Mouse (Mus musculus) spleen, adult 2 months (tissue): ENCODE data around the gene Nxph3. TPM values are rescaled to one million over a fixed set of nuclear protein-coding genes. Genes with fewer than 3 reads are reported as not detected.

Experiments
- DNase-seq, 2 experiments: peaks; one replicate each; pipeline versions ENCODE4 v3.0.0 to v3.0.0-alpha.2; 2012 to 2021; ENCODE audit warnings: low spot score in 2 of 2, low read depth in 1 of 2
- H3K27ac ChIP-seq: fragments of 200-500 bp; 2 replicates; pipeline ENCODE4 v1.5.1; 2012; ENCODE audit warnings: low read length, inconsistent platforms; ENCODE audit not compliant: insufficient read depth
- H3K27me3 ChIP-seq: fragments of 200-500 bp; 2 replicates; pipeline ENCODE4 v1.6.1; 2012; ENCODE audit warnings: mild to moderate bottlenecking, moderate library complexity, low read length, inconsistent platforms; ENCODE audit not compliant: control insufficient read depth, insufficient read depth
- H3K36me3 ChIP-seq: fragments of 200-500 bp; 2 replicates; pipeline ENCODE4 v1.6.1; 2012; ENCODE audit warnings: mild to moderate bottlenecking, low read length, inconsistent platforms; ENCODE audit not compliant: control insufficient read depth, insufficient read depth
- H3K4me1 ChIP-seq: fragments of 200-500 bp; 2 replicates; pipeline ENCODE4 v1.6.1; 2011; ENCODE audit warnings: inconsistent platforms; ENCODE audit not compliant: control insufficient read depth, insufficient read depth, insufficient read length
- H3K4me3 ChIP-seq: fragments of 200-500 bp; 2 replicates; pipeline ENCODE4 v1.5.1; 2011; ENCODE audit warnings: mild to moderate bottlenecking, inconsistent platforms; ENCODE audit not compliant: insufficient read depth, insufficient read length; ENCODE audit errors: extremely low read depth
- CTCF ChIP-seq: fragments of 200-500 bp; IDR thresholded peaks from 2 replicates; pipeline ENCODE4 v1.5.1; 2011; ENCODE audit warnings: mild to moderate bottlenecking, inconsistent platforms; ENCODE audit not compliant: insufficient read depth, insufficient read length, insufficient replicate concordance; ENCODE audit errors: extremely low read depth
- POLR2A ChIP-seq: fragments of 200-500 bp; IDR thresholded peaks from 2 replicates; pipeline ENCODE4 v1.6.1; 2011; ENCODE audit warnings: low read depth, low read length, inconsistent platforms
- WGBS: fragments of 180-500 bp; shearing (Covaris S2); methylation state at CpG from one replicate; pipeline ENCODE4 v1.1.7; 2018; 5-methylcytosine and 5-hydroxymethylcytosine counted together
- polyA plus RNA-seq: library from polyadenylated mRNA; depleted of rRNA; stranded (reverse); fragments of >200 nt; gene quantifications from 2 replicates; pipeline ENCODE4 v1.2.3, GENCODE M21; 2012

The Nxph3 gene
- polyA plus RNA-seq, 1 experiment = 0.54 TPM

DNA sequence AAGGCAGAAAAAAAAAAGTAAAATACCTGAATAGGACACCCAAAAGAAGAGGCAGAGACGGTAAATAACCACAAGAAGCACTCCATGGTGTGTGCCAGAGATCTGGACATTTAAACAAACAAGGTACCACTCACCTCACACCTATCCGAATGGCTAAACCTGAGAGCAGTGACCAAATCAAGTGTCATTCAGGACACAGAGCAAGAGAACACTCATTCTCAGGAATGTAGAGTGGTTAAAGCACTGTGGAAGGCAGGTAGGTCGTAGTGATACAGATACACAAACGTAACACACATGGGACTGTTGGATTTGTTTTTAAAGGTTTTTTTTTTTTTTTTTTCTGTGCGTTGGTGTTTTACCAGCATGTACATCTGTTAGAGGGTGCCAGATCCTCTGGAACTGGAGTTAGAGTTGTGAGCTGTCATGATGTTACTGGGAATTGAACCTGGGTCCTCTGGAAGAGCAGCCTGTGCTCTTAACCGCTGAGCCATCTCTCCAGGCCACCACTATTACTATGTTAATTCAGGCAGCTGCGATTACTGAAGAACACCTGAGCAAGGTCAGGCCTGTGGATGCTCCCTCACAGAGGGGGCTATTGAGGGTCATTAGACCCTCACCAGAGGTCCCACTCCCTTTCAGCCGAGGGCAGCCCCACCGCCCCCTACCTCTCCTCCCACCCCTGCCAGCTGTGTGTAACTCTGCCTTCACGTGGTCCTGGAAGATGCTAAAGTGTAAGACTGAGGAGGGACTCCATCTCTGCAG lies 31.8 kb upstream of the Nxph3 start:
- Histone ChIP-seq H3K4me1 (no peaks in the 10 kb centered on the region), H3K27me3 (no peaks in the 10 kb centered on the region), H3K27ac (no peak overlapping the region), H3K4me3 (no peak overlapping the region), H3K36me3 (no peaks in the 10 kb centered on the region)
- no peak for DNase-seq
- no peak for TF ChIP-seq POLR2A
- TF ChIP-seq CTCF = no peak
- WGBS = 80% methylated on average over 10 of the region's 10 CpGs

GRCm38 (mm10) chr11:95544546-95545327 lies 30.4 kb upstream of the Nxph3 start:
- H3K4me3 ChIP-seq = no peak overlapping the region
- no peaks in the 10 kb centered on the region for H3K4me1 ChIP-seq
- H3K36me3 ChIP-seq = no peaks in the 10 kb centered on the region
- WGBS = 92% methylated on average over 8 of the region's 8 CpGs
- no peak for DNase-seq
- H3K27me3 ChIP-seq = no peaks in the 10 kb centered on the region
- no peak overlapping the region for H3K27ac ChIP-seq
- TF ChIP-seq POLR2A (no peak), CTCF (no peak)

DNA sequence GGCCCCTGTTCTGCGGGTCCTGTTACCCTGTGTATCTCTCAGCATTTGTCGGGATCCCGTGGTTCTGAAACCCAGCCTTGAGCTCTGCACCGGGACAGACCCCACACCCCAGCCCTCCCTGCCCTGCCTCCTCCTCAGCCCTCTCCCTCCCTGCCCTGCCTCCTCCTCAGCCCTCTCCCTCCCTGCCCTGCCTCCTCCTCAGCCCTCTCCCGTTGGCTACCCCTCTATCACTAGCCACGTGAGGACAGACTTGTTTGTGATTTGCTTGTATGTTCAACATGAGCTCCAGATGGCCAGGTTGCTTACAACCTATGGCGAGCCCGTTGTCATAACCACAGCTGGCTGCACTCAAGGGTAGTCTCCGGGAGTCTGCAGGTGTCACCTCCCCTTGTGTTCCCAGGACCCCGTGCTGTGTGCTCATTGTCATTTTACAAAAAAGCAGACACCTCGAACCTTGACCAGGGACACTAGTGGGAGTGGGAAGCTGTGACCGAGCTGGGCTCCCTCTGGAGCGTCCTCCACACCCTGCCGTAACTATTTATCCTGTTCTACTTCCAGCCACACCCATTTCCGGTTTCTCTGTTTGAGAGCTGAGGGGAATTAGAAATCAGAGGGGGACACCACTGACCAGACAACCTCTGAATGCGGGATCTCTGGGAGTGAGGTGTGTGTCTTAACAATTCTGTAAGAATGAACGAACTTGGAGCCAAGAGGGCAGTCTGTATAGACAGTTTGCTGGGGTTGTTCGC lies 26.4 kb upstream of the Nxph3 start:
- Histone ChIP-seq H3K4me1 (no peaks in the 10 kb centered on the region), H3K27ac (no peak overlapping the region), H3K36me3 (no peaks in the 10 kb centered on the region), H3K4me3 (no peak overlapping the region), H3K27me3 (no peaks in the 10 kb centered on the region)
- 32% methylated on average over 18 of the region's 18 CpGs for WGBS
- no peak for DNase-seq
- TF ChIP-seq CTCF (no peak), POLR2A (no peak)

GRCm38 (mm10) chr11:95538378-95539104 lies 24.2 kb upstream of the Nxph3 start:
- Histone ChIP-seq H3K4me3 (no peak overlapping the region), H3K27me3 (no peaks in the 10 kb centered on the region), H3K27ac (no peak overlapping the region), H3K4me1 (no peaks in the 10 kb centered on the region), H3K36me3 (no peaks in the 10 kb centered on the region)
- TF ChIP-seq CTCF = no peak
- no peak for TF ChIP-seq POLR2A
- 81% methylated on average over 15 of the region's 15 CpGs for WGBS
- DNase-seq = no peak

- Histone ChIP-seq H3K27ac (no peak overlapping the region), H3K4me3 (no peak overlapping the region), H3K36me3 (no peaks in the 10 kb centered on the region), H3K4me1 (no peaks in the 10 kb centered on the region), H3K27me3 (no peaks in the 10 kb centered on the region)
- WGBS = 25% methylated on average over 24 of the region's 24 CpGs
- TF ChIP-seq CTCF = peak; percentile 98
- TF ChIP-seq POLR2A = no peak
- peak in 1 of 2 experiments; percentile 71 for DNase-seq
Measured at GRCm38 (mm10) chr11:95533484-95534160, 19.3 kb upstream of the Nxph3 start.
